Mouse (Mus musculus): ENCODE results near the gene Cacng3.

DNA sequence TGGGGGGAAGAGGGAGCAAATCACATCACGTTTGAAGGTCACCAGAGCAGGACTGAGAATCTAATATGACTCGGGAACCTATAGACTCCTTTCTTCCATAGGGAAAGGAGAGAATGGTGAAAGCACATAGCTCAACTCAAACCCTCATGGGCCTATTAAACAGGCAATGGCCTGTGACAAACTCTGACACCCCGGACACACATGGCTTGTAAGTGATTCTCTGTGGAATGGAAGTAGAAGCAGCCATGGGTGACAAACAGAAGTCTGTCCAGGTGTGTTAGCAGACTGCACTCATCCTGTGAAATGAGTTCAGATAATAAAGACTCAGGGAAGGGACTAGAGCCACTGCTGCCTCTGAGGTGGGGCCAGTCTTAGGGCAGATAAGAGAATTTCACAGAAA lies 88.4 kb downstream of the Cacng3 start:
- TF ChIP-seq POLR2A (IDR thresholded peaks at IDR 0.05; ENCODE audit: low read depth, low read length) (no peak), CTCF (IDR thresholded peaks at IDR 0.05; ENCODE audit: extremely low read depth, insufficient read length, insufficient replicate concordance, low read depth, low read length) (no peak)
